Mouse (Mus musculus) liver, embryonic 16.5 days (tissue): ENCODE results near the gene Eddm3b. TPM values are rescaled to one million over a fixed set of nuclear protein-coding genes. Genes with fewer than 3 reads are reported as not detected.
"Not testable (repeated sequence)": the region's sequence is repeated elsewhere in the genome, so short reads cannot be mapped to it uniquely, and the experiment has no call there.

Experiments used
- ATAC-seq: fragments of 200-750 bp; cut with Nextera tagmentation; 2 replicates; pipeline ENCODE4 v1.8.0; 2017; ENCODE audit warnings: low read depth, mild to moderate bottlenecking, moderate number of reproducible peaks, moderate library complexity
- H3K27ac ChIP-seq: fragments of 300-500 bp; sonication (generic); 2 replicates; pipeline ENCODE4 v1.5.1; 2014; ENCODE audit warnings: mild to moderate bottlenecking, low read length
- H3K27me3 ChIP-seq: fragments of 300-500 bp; sonication (generic); 2 replicates; pipeline ENCODE4 v1.6.1; 2014; ENCODE audit warnings: low read depth, low read length, mixed read lengths; ENCODE audit not compliant: control insufficient read depth, insufficient read depth
- H3K36me3 ChIP-seq: fragments of 300-500 bp; sonication (generic); 2 replicates; pipeline ENCODE4 v1.6.1; 2014; ENCODE audit warnings: mild to moderate bottlenecking; ENCODE audit not compliant: control insufficient read depth, insufficient read depth
- H3K4me1 ChIP-seq: fragments of 300-500 bp; sonication (generic); 2 replicates; pipeline ENCODE4 v1.6.1; 2014; ENCODE audit warnings: low read depth, low read length, mixed read lengths; ENCODE audit not compliant: control insufficient read depth
- H3K4me2 ChIP-seq: fragments of 300-500 bp; sonication (generic); 2 replicates; pipeline ENCODE4 v1.6.1; 2014; ENCODE audit warnings: low read depth, low read length, mixed read lengths
- H3K4me3 ChIP-seq: fragments of 300-500 bp; sonication (generic); 2 replicates; pipeline ENCODE4 v1.5.1; 2014; ENCODE audit warnings: low read depth, mild to moderate bottlenecking, low read length
- H3K9ac ChIP-seq: fragments of 300-500 bp; sonication (generic); 2 replicates; pipeline ENCODE4 v1.6.1; 2014; ENCODE audit warnings: low read depth, low read length
- H3K9me3 ChIP-seq: fragments of 300-500 bp; sonication (generic); replicated peaks from 2 replicates; pipeline ENCODE4 v1.6.1; 2016; ENCODE audit warnings: low read length; ENCODE audit not compliant: control insufficient read depth
- WGBS: fragments of 180-500 bp; shearing (Covaris S2); extraction: QIAGEN DNeasy Blood & Tissue Kit; methylation state at CpG from one replicate; pipeline ENCODE4 v1.1.7; 2014; ENCODE audit not compliant: insufficient replicate concordance; 5-methylcytosine and 5-hydroxymethylcytosine counted together
- polyA plus RNA-seq: library from polyadenylated mRNA; unstranded; fragments of >200 nt; fragmentation: Nextera tagmentation; extraction: Ambion mirVana; gene quantifications from 2 replicates; pipeline ENCODE4 v1.2.1, GENCODE M21; 2015

Eddm3b gene
- polyA plus RNA-seq, 1 experiment from 2014 or later: not detected

DNA sequence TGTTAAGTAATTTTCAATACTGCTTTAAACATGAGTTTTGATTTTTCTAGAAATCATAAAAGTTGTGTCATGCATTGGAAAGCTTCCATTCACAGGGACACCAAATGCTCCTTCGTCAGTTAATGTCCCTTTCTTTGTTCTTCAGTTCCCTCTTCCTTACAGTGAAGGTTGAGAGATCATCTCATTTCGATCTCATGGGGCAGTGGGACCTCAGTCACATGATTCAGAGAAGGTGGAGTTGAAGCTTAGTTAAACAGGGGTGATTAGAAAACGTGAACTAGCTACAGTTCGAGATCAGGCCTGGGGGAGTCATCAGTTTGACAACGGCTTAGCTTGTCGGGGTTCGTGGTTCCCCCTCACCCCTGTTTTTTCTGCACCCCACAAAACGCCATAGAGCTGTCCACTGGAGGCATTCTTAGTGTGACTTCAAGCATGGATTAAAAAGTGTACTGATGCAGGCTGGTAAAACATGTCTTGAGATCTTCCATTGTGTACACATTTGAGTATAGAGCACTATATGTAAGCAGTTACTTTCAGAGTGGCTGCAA is 22.1 kb upstream of the Eddm3b start:
- Histone ChIP-seq H3K9ac (no peak overlapping the region), H3K4me3 (no peak overlapping the region), H3K4me1 (peaks cover 33% of the 10 kb centered on the region), H3K36me3 (no peaks in the 10 kb centered on the region), H3K9me3 (no peaks in the 10 kb centered on the region), H3K27me3 (no peaks in the 10 kb centered on the region), H3K27ac (peak overlapping the region; percentile 4; the same call in 1 of the 2 replicates), H3K4me2 (no peak overlapping the region)
- 36% methylated on average over 8 of the region's 8 CpGs for WGBS
- ATAC-seq: no peak

GRCm38 (mm10) chr14:51093496-51093895 is 20.7 kb upstream of the Eddm3b start:
- H3K4me1 ChIP-seq: peaks cover 30% of the 10 kb centered on the region
- H3K9me3 ChIP-seq: no peaks in the 10 kb centered on the region
- WGBS: 11% methylated on average over 3 of the region's 3 CpGs
- no peak for ATAC-seq
- H3K4me2 ChIP-seq: no peak overlapping the region
- no peaks in the 10 kb centered on the region for H3K27me3 ChIP-seq
- no peak overlapping the region for H3K9ac ChIP-seq
- H3K4me3 ChIP-seq: no peak overlapping the region
- no peaks in the 10 kb centered on the region for H3K36me3 ChIP-seq
- H3K27ac ChIP-seq: no peak overlapping the region; the same call in 1 of the 2 replicates

DNA sequence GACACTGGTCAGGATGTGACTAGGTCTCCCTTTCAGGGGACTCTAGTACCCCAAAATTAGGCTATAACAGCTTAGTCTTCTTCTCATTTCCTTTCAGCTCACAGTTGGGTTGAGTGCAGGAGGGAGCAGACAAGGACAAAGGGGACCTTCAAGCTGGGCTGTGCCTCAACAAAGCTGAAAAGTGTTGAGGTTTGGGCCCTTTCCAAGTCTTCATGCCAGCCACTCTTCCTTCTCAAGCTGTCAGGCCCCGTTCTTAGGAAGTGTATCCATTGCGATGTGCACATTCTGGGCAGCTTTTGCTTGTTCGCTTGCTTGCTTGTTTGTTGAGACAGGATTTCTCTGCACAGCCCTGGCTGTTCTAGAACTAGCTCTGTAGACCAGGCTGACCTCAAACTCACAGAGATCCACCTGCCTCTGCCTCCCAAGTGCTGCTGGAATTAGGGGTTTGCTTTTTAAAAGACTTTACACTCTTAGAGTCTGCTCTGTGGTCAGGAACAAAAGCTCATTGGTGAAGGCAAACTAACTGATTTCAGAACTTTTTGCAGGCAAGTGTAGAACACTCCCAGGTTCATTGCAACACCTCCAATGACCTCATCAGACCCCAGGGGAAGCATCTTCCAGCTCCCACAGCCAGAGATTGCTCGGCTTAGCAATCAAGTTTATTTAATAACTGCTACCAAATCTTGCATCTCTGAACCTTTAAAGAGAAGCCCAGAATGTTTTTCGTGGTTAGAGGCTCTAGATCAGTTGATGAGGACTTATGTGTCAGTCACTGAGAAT is 19.9 kb upstream of the Eddm3b start:
- 46% methylated on average over 5 of the region's 5 CpGs for WGBS
- H3K27me3 ChIP-seq: no peaks in the 10 kb centered on the region
- no peaks in the 10 kb centered on the region for H3K9me3 ChIP-seq
- no peak overlapping the region for H3K9ac ChIP-seq
- peaks cover 26% of the 10 kb centered on the region for H3K4me1 ChIP-seq
- H3K4me3 ChIP-seq: no peak overlapping the region
- H3K27ac ChIP-seq: no peak overlapping the region; the same call in 1 of the 2 replicates
- no peak overlapping the region for H3K4me2 ChIP-seq
- no peaks in the 10 kb centered on the region for H3K36me3 ChIP-seq
- no peak for ATAC-seq

GRCm38 (mm10) chr14:51094921-51095320 is 19.3 kb upstream of the Eddm3b start:
- Histone ChIP-seq H3K9me3 (no peaks in the 10 kb centered on the region), H3K4me2 (no peak overlapping the region), H3K36me3 (no peaks in the 10 kb centered on the region), H3K4me3 (no peak overlapping the region), H3K4me1 (peaks cover 26% of the 10 kb centered on the region), H3K27me3 (no peaks in the 10 kb centered on the region), H3K9ac (no peak overlapping the region), H3K27ac (no peak overlapping the region)
- no peak for ATAC-seq
- WGBS: 50% methylated on average over 8 of the region's 9 CpGs

DNA sequence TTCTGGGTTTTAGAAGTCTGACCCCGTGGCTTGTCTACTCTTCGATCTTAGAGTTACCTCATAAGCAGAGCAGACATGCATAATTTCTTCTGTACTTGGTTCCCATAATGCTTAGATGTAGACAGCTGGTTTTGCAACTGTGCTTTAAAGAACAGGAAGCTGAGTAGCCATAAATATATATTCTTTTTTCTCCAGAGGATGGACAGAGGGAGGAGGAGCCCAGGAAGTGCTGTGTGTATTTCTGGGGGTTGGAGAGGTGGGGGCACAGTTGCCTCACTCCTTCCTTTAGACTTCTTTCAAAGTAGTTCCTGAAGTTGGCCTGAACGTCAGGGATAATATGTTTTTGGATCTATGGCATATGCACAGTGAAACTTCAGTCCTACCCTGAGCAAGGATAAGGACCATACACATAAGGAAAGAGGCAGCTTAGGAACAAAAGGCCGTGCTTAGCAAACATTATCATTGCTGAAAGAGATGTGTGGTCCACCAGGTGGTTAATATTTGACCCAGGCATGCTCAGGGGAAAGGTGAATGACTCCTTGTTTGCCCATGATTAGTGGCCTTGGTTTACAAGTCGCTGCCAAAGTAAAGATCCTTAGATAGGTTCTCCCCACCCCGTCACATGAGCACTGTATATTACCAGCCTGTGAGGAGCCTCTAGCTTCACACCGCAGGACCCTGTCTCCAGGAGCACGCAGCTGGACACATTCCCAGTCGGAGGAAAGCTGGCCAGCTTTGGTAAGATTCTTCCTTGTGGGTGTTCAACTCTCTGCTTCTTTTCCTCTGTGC is 18.3 kb upstream of the Eddm3b start:
- no peak overlapping the region for H3K4me3 ChIP-seq
- no peaks in the 10 kb centered on the region for H3K27me3 ChIP-seq
- H3K9me3 ChIP-seq: no peaks in the 10 kb centered on the region
- no peaks in the 10 kb centered on the region for H3K36me3 ChIP-seq
- WGBS: 38% methylated on average over 9 of the region's 9 CpGs
- H3K9ac ChIP-seq: no peak overlapping the region
- peak; percentile 65 for ATAC-seq
- no peak overlapping the region for H3K4me2 ChIP-seq
- peaks cover 17% of the 10 kb centered on the region for H3K4me1 ChIP-seq
- no peak overlapping the region for H3K27ac ChIP-seq

GRCm38 (mm10) chr14:51098300-51098699 is 15.9 kb upstream of the Eddm3b start:
- ATAC-seq, H3K4me3 ChIP-seq, H3K27me3 ChIP-seq, H3K4me2 ChIP-seq, H3K9me3 ChIP-seq, H3K4me1 ChIP-seq, H3K9ac ChIP-seq, H3K27ac ChIP-seq, H3K36me3 ChIP-seq: not testable (repeated sequence)
- 29% methylated on average over 1 of the region's 1 CpGs for WGBS

- no peaks in the 10 kb centered on the region for H3K27me3 ChIP-seq
- H3K9ac ChIP-seq: no peak overlapping the region
- H3K36me3 ChIP-seq: no peaks in the 10 kb centered on the region
- no peak overlapping the region for H3K4me3 ChIP-seq
- no peak overlapping the region for H3K4me2 ChIP-seq
- H3K27ac ChIP-seq: no peak overlapping the region
- no peak for ATAC-seq
- 86% methylated on average over 11 of the region's 11 CpGs for WGBS
- H3K4me1 ChIP-seq: peaks cover 9% of the 10 kb centered on the region
- H3K9me3 ChIP-seq: no peaks in the 10 kb centered on the region
These were observed 15.3 kb upstream of the Eddm3b start for GRCm38 (mm10) chr14:51098921-51099320.

DNA sequence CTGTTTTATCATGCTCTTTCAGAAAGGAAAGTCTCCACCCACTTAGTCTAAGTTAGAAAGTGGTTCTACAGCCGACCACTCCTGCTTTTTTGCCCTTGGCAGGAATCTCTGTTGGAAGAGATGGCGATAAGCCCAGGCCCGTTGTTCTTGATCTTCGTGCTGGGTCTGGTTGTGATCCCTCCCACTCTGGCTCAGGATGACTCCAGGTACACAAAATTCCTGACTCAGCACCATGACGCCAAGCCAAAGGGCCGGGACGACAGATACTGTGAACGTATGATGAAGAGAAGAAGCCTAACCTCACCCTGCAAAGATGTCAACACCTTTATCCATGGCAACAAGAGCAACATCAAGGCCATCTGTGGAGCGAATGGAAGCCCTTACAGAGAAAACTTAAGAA is 12.9 kb upstream of the Eddm3b start:
- H3K4me1 ChIP-seq: peaks cover 3% of the 10 kb centered on the region
- no peak overlapping the region for H3K4me2 ChIP-seq
- no peak for ATAC-seq
- no peak overlapping the region for H3K9ac ChIP-seq
- no peaks in the 10 kb centered on the region for H3K36me3 ChIP-seq
- H3K4me3 ChIP-seq: no peak overlapping the region
- 67% methylated on average over 9 of the region's 9 CpGs for WGBS
- H3K27ac ChIP-seq: no peak overlapping the region
- H3K27me3 ChIP-seq: no peaks in the 10 kb centered on the region
- no peaks in the 10 kb centered on the region for H3K9me3 ChIP-seq

DNA sequence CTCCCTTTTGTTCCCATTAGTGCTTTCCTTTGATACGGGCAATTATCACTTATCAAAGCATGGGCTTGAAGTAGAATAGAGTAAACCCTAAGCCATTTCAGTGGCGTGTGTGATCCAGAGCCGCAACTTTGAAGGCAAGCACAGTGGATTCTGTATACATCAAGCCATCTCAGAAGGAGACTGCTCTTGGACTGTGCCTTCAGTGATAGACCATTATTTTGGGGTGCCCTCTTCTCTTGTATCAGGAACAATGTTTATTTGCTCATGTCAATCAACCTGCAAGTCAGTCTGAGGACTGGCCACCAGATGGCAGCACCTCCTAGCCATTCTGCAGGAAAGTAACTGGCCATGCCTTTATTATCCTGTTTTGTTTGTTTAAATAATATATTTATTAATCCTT is 11.0 kb upstream of the Eddm3b start:
- WGBS: 69% methylated on average over 3 of the region's 3 CpGs
- Histone ChIP-seq H3K27me3 (no peaks in the 10 kb centered on the region), H3K36me3 (no peaks in the 10 kb centered on the region), H3K4me2 (no peak overlapping the region), H3K9ac (no peak overlapping the region), H3K4me3 (no peak overlapping the region), H3K27ac (no peak overlapping the region), H3K9me3 (no peaks in the 10 kb centered on the region), H3K4me1 (peaks cover 8% of the 10 kb centered on the region)
- no peak for ATAC-seq
